Mouse (Mus musculus) brain, embryonic 18.5 days (tissue): ENCODE results near the gene Osbpl2.

ENCODE experiments used
- DNase-seq: peaks from one replicate; pipeline ENCODE4 v3.0.0-alpha.2; 2012; ENCODE audit warnings: low read depth, low spot score

Osbpl2 gene

GRCm38 (mm10) chr2:180118661-180119438 lies at the start of gene Osbpl2:
Gene Osbpl2 (plus strand): TSS chr2:180119306.
- DNase-seq: peak; percentile 97

GRCm38 (mm10) chr2:180069770-180070480 lies 49.2 kb upstream of the Osbpl2 start:
- DNase-seq: no peak

GRCm38 (mm10) chr2:180070481-180071453 lies 48.3 kb upstream of the Osbpl2 start, which contains the start of gene Mtg2:
Gene Mtg2 (plus strand): TSS chr2:180070588.
- peak; percentile 83 for DNase-seq

DNA sequence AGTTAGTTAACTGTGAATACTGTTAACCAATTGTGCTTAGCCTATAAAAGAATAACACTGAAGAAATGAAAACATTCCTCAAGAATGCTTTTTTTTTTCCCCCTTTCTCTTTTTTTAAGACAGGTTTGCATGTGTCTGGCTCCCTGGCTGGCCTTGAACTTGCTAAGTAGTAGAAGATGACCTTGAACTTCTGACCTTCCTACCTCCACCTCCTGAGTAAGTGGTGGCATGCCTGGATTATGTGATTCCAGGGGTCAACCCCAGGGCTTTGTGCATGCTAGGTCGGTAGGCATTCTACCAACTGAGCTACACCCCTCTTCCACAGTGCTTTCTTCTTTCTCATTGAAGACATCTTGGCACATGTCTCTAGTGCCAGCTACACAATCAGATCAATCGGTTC lies 47.4 kb upstream of the Osbpl2 start:
- DNase-seq: no peak

- DNase-seq: no peak
Observed at GRCm38 (mm10) chr2:180072886-180073285, 46.2 kb upstream of the Osbpl2 start.

DNA sequence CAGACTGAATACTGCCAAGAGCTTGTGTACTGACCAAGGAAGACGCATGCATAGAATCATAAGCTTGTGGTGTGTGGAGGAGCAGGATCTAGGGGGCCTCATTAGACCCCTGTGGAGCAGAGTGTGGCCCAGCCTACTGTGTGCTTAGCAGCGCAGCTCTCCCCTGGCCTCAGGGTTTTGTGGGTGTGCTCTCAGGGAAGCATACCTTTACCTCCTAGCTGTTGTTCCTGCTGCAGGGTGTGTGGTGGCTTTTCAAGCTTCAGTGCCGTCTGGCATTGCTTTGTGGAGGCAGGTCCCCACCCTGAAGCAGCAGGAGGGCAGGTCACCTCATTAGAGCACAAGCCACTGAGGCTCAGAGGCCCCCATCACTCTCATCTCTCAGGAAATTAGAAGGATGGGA lies 41.5 kb upstream of the Osbpl2 start:
- DNase-seq: no peak

DNA sequence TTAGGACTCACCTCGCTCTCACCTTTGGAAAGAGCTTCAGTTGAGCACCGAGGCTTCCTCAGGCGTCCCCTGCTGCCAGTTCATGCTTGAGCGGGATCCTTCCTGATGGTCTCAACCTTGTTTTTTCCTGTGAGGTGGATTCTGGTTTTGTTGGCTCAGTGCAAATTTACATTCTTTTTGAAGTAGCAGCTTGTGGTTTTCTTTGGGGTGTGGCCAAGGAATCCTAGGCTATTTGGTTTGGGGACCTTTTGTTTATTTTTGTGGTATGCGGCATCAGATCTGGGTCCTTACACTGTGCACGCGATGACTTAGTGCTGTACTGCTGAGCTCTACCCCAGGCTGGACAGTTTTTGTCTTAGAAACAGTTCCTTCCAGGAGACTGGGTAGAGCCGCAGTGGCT lies 38.4 kb upstream of the Osbpl2 start:
- no peak for DNase-seq

DNA sequence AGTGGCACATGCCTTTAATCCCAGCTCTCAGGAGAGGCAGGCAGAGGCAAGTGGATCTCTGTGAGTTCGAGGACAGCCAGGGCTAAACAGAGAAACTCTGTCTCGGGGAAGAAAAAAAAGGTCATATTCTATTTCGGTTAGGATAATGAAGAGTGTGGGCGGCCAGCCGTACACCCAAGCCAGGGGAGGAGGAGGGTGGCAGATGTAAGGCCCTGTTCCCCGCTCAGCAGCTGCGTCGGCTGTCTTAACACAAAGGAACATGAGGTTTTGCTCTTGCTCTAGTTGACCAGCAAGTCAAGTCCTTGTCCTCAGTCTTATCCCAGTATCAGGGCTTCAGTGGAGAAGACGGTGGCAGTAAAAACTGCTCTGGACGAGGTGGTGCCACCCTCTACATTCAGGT lies 36.0 kb upstream of the Osbpl2 start:
- DNase-seq: no peak

DNA sequence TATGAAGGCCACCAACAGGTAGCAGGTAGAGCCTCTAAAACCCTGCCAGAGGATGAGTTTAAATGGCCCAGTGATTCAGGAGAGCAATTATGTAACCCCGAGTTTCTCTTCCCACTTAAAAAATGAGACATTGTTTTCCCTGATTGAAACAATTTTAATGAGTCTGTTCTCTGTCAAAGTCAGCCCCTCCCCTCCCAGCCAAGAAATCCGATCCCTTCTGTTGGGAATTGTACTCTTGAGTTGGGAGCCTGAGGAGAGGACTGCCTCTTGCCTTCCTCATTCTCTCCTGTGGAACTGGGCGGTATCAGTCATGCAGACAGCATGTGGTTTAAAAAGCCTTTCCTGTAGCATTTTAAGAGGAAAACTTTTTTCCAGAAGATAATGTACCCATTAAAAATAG lies 34.5 kb upstream of the Osbpl2 start:
- no peak for DNase-seq

DNA sequence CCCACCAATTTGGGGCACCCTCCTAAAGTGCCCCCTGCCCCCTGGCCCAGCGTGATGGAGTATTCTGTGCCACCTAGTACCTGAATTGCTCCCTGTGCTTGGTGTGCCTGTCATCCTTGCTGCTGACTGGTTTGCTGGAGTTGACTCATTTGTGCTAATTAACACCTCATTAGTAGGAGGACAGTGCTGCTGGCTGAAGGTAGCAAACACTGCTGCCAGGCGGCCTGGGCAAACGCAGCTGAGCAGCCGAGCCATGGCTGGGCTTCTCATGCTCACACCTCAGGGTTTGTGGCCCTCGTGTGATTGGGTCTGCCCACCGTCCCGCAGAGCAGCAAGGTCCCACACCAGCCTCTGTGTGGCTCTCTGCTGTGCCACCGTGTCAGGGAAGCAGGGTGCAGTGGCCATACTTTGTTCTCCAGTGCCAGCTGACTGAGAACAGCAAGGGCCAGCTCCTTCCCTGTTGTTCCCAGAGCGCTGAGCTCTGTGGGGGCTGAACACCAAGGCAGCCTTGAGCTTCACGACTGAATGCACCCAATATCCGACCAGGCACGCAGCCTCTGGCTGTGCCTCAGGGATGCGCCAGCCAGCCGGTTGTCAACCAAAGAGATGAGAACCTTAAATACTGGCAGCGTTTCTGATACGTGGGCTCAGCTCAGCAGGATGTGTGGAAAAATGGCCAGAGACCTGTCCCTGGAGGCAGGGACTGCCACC lies 33.0 kb upstream of the Osbpl2 start:
- no peak for DNase-seq

DNA sequence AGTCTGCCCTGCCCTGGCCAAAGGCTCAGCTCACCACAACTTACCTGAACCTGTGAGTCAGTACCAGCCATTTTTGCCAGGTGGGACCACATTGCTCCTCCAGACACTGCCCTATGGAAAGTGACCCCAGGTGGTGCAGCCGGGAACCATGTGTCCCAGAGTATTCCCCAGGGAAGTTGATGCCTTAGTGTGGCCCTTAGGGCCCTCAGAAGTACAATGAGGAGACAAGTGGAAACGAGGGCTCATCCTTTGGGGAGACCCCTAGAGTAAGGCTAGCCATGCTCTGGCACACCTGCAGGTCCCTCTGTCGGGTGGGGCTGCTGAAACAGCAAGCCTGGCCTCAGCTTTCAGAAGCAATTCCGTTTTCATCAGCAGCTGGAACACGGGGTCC lies 32.5 kb upstream of the Osbpl2 start:
- DNase-seq: no peak

DNA sequence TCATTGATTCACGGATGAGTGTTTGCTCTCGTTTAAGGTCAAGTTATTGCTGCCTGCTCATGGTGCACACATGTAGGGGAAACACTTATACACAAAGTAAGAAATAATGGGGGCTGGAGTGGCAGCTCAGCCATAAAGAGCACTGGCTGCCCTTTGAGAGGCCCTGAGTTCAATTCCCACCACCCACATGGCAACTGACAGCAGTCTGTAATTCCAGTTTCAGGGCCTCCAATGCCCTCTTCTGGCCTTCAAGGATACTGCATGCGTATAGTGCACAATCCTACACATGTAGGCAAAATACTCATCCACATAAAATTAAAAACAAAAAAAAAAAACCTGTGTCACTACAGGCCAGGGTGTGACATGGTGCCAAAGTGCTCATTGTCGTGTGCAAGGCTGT lies 31.6 kb upstream of the Osbpl2 start:
- DNase-seq: no peak

GRCm38 (mm10) chr2:180090285-180090684 lies 28.8 kb upstream of the Osbpl2 start:
- no peak for DNase-seq

- no peak for DNase-seq
Observed at GRCm38 (mm10) chr2:180095711-180096110, 23.4 kb upstream of the Osbpl2 start.

DNA sequence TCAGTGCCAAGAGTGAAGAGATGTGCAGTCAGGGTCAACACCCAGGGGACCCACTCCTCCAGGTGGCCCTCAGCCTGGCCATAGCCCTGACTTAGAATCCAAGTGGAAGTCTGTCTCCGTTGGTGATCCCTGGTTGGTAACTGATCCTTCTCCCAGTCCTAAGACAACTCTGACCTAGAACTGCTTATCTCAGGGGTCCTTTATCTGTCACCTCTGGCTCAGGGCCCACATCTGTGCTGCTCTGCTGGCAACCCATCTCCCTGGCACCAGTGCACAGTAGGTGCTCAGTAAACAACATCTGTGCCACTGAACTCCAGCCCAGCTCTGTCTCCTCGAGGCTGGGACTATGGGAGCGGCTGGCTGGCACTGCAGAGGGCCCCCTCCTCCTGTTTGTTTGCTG lies 21.5 kb upstream of the Osbpl2 start:
- DNase-seq: no peak

DNA sequence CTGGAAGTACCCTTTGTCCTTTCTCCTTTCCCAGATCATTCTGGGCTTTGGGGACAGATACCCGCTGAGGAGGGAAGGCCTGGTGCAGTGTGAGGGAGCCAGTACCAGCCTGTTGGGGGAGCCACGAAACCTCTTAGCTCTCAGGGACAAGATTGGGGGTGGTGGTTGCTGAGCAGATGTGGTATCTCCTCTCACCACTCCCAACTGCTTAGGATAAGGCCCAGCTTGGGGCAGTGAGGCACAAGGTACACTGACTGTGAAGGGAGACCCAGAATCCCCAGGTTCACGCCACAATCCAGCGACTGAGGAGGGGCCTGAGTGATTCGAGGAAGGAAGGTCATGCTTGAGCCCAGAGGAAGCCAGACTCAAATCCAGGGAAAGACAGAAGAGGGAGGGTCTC lies 20.9 kb upstream of the Osbpl2 start:
- no peak for DNase-seq

GRCm38 (mm10) chr2:180099529-180099928 lies 19.6 kb upstream of the Osbpl2 start:
- DNase-seq: no peak

DNA sequence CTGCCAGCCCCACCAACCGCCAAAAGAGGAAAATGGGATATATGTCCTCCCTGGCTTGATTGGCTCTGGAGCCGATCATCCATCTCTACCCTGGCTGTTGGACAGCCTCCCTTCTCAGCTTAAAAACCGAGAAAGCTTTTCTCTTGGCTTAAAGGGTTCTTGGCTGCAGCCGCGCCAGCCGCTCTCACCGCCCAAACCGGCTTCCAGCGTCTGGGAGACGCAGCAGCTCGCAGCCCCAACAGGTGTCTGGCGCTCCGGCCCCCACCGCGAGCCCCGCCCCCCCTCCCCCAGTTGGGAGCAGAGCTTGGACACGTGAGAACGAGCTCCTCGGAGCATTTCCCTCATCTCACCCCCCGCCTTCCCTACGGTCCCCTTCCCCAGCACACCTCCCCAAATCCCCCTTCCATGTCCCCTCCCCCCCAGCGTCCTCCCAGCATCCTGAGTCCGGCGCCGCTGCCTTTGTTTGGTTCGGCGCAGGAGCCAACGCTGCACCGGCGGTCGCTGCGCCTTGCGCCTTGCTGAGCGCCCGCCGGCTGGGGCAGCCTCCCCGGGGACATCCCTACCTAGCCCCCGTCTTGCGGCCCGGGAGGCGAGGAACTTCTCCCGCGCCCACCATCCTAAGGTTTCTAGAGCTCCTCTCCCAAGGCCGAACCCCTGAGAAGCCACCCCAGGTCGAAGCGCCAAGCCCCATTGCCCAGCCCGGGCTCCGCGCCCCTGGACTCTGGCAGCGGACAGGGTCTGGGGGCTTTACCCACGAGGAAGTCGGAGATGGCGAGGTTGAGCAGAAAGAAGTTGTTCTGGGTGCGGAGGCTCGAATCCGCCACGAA lies 15.7 kb upstream of the Osbpl2 start:
- no peak for DNase-seq

DNA sequence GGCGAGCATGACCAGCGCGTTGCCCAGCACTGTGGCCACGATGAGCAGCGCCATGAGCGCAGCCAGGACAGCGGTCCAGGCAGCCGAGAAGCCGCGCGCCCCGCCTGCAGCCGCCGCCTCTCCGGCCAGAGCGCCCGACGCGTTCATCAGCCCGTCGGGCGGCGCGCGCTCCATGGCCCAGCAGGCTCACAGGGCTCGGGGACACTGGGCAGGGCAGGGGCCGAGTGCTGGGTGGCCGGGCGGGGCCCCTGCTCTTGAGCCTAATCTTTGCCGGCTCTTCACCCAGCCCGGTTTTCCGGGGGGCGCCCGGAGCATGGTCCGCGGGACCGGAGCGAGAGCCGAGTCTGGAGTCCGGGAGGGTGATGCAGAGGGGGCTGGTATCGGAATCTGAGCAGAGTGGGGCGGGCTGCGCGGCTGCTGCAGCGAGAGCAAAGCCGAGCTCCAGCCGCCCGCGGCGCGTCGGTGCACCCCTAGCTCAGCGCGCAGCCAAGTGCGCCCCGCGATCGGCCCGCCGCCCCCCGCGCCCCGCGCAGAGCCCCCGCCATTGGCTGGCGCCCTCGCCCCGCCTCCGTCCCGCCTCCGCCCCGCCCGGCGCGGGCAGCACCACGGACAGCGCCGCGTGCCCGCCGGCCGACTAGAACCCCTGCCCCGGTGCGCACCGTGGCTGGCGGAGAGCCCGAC lies 15.0 kb upstream of the Osbpl2 start, which contains the start of gene Hrh3:
Gene Hrh3, minus strand, starts transcription at position 511 of the 681 bp plus-strand sequence.
- DNase-seq: no peak
